In the genomic region with DNA sequence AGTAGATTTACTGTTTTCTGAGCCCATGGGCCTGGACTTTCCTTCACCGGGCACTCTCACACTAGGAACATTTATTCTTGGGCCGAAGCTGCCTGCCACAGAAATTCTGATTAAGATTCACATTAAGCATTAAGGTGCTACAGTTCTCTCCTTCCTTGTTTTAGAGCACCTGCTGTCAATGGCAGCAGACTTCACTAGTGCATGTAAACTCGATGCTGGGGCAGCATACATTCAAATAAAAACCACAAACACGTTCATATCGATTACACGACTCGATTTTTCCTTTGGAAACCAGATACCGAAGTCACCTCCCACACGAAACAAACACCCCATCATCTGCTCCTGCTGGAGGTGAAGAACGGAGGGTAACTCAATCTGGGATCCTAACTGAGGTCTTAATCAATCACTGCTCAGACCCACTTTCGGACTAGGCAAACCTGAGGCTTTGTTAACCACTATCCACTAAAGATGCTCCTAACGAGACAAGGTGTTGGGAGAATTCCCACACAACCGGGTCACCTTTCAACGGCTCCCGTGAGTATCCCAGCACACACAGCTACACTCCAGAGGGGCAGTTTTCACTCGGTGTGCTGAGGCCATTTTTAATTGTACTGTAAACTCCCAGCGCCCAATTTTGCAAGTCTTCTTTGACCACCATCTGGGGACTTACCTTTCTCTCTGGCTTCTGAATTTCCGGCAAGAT, we compare ENCODE assay signal across 8 mouse cellular contexts. TPM values are rescaled to one million over a fixed set of nuclear protein-coding genes. Genes with fewer than 3 reads are reported as not detected.
DNase-seq lines count a peak whose midpoint lies in the region; ATAC-seq and TF ChIP-seq lines count a peak whose summit lies in the region.

No protein-coding gene starts in this region.

- H3K9me3 ChIP-seq in hindbrain, postnatal 0 days (ENCODE audit: low read length) = no peaks in the 10 kb centered on the region

- no peak for TF ChIP-seq CTCF in thymus, adult 2 months (IDR thresholded peaks at IDR 0.05; ENCODE audit: borderline replicate concordance, control insufficient read depth, extremely low read depth, insufficient read depth, low read length, poor library complexity)
- TF ChIP-seq CTCF in hindbrain, postnatal 0 days (IDR thresholded peaks at IDR 0.05; ENCODE audit: low read depth) = no peak

- peak overlapping the region; percentile 40 for H3K27ac ChIP-seq in thymus, adult 2 months (ENCODE audit: control insufficient read depth, insufficient read depth, low read length)
- H3K27ac ChIP-seq in hindbrain, postnatal 0 days = peak overlapping the region; percentile 98; the same call in 1 of the 2 replicates

- H3K79me2 ChIP-seq in myocyte (ENCODE audit: control insufficient read depth, insufficient read depth) = peaks cover 56% of the 10 kb centered on the region

- H3K4me2 ChIP-seq in hindbrain, postnatal 0 days (ENCODE audit: low read depth, low read length) = peak overlapping the region; percentile 96
- H3K4me2 ChIP-seq in myocyte (ENCODE audit: low read depth) = peak overlapping the region; percentile 88

- no peak for TF ChIP-seq POLR2A in thymus, adult 2 months (IDR thresholded peaks at IDR 0.05; ENCODE audit: control insufficient read depth, extremely low read depth, insufficient read depth, low read length, poor library complexity)
- no peak for TF ChIP-seq POLR2A in myocyte (IDR thresholded peaks at IDR 0.05; ENCODE audit: insufficient read length, low read depth)

- H3K36me3 ChIP-seq in thymus, adult 2 months (ENCODE audit: control insufficient read depth, insufficient read depth, low read length) = peaks cover 18% of the 10 kb centered on the region
- H3K36me3 ChIP-seq in hindbrain, postnatal 0 days (ENCODE audit: insufficient read depth, low read length) = peaks cover 30% of the 10 kb centered on the region
- H3K36me3 ChIP-seq in myocyte (ENCODE audit: control insufficient read depth, insufficient read depth) = peaks cover 22% of the 10 kb centered on the region

- peaks cover 17% of the 10 kb centered on the region for H3K4me1 ChIP-seq in thymus, adult 2 months (replicated peaks; ENCODE audit: control insufficient read depth, insufficient read depth, low read length)
- H3K4me1 ChIP-seq in hindbrain, postnatal 0 days (ENCODE audit: insufficient read depth, low read length) = no peaks in the 10 kb centered on the region; the same call in 1 of the 2 replicates

- no peaks in the 10 kb centered on the region for H3K27me3 ChIP-seq in thymus, adult 2 months (ENCODE audit: control insufficient read depth, insufficient read depth, low read length)
- H3K27me3 ChIP-seq in hindbrain, postnatal 0 days (ENCODE audit: insufficient read depth, low read length) = no peaks in the 10 kb centered on the region
- no peaks in the 10 kb centered on the region for H3K27me3 ChIP-seq in myocyte (ENCODE audit: control insufficient read depth, insufficient read depth, insufficient read length)

- 10% methylated on average over 18 of the region's 18 CpGs for whole genome bisulfite sequencing in thymus, adult 2 months
- 16% methylated on average over 18 of the region's 18 CpGs for WGBS in hindbrain, postnatal 0 days

- peak; percentile 11 for DNase-seq in adrenal gland, postnatal 14 days
- DNase-seq in adrenal gland, adult 8-10 months = no peak
- DNase-seq in thymus, adult 2 months = no peak
- DNase-seq in thymus, postnatal 14 days = no peak
- DNase-seq in hindbrain, postnatal 0 days (ENCODE audit: low spot score) = no peak
- DNase-seq in cerebellum, adult 8-10 months = no peak
- DNase-seq in cerebellum, adult 9-11 months = no peak

- peak overlapping the region; percentile 81 for H3ac ChIP-seq in myocyte (ENCODE audit: control insufficient read depth, insufficient read length)

- H3K9ac ChIP-seq in hindbrain, postnatal 0 days (replicated peaks; ENCODE audit: low read length) = peak overlapping the region; percentile 95

- ATAC-seq in hindbrain, postnatal 0 days = no peak

- H3K4me3 ChIP-seq in thymus, adult 2 months (ENCODE audit: control insufficient read depth, insufficient read depth, low read length) = peak overlapping the region; percentile 82
- H3K4me3 ChIP-seq in hindbrain, postnatal 0 days (ENCODE audit: low read length) = peak overlapping the region; percentile 82
- peak overlapping the region; percentile 87 for H3K4me3 ChIP-seq in myocyte

TF ChIP-seq in myocyte, 11 proteins besides CTCF, POLR2A, EP300 and RAD21:
- TF ChIP-seq TCF12 (IDR thresholded peaks at IDR 0.05; ENCODE audit: insufficient read depth, poor library complexity, severe bottlenecking) = no peak
- TF ChIP-seq SRF (IDR thresholded peaks at IDR 0.05; ENCODE audit: control insufficient read depth, insufficient read length, low read depth) = no peak
- TF ChIP-seq TCF3 (IDR thresholded peaks at IDR 0.05; ENCODE audit: insufficient read length, low read depth) = no peak
- TF ChIP-seq MAX (IDR thresholded peaks at IDR 0.05; ENCODE audit: low read depth) = no peak
- no peak for TF ChIP-seq MYOD1 (IDR thresholded peaks at IDR 0.05; ENCODE audit: control insufficient read depth in 1 of 3, insufficient read length in 2 of 3, low read depth in 2 of 3)
- TF ChIP-seq CEBPB (IDR thresholded peaks at IDR 0.05; ENCODE audit: insufficient read depth, poor library complexity, severe bottlenecking) = no peak
- TF ChIP-seq E2F4 (IDR thresholded peaks at IDR 0.05; ENCODE audit: insufficient read depth) = no peak
- no peak for TF ChIP-seq POLR2AphosphoS2 (IDR thresholded peaks at IDR 0.05; ENCODE audit: insufficient read length, low read depth)
- no peak for TF ChIP-seq REST (IDR thresholded peaks at IDR 0.05; ENCODE audit: insufficient read depth, insufficient read length)
- TF ChIP-seq MYOG (IDR thresholded peaks at IDR 0.05; ENCODE audit: control insufficient read depth in 1 of 3, insufficient read depth in 1 of 3, insufficient read length in 2 of 3, low read depth in 2 of 3) = no peak

RNA-seq across cellular contexts. Expression of a gene that starts 0.9 kb away (rescaled TPM):
- 157 and 179 TPM in 2 replicates for total RNA-seq in adrenal gland, postnatal 14 days (2021)
- total RNA-seq in adrenal gland, adult 8-10 months (2022) = 100 to 1,000 TPM; 178 to 239 (median 230) TPM
- 287 and 301 TPM in 2 replicates for polyA plus RNA-seq in thymus, adult 2 months (2012; rRNA removed)
- total RNA-seq in hindbrain, postnatal 0 days (2014; rRNA removed) = 183 and 201 TPM in 2 replicates
- polyA plus RNA-seq in hindbrain, postnatal 0 days (2015; fragmentation: Nextera tagmentation; extraction: Ambion mirVana) = 129 and 133 TPM in 2 replicates
- polyA plus RNA-seq in myocyte (2012; fragmentation: generic; extraction: Trizol) = 106 TPM

RNA-seq across cellular contexts. Expression of a gene that starts 52.6 kb away (rescaled TPM):
- 34.6 and 35.3 TPM in 2 replicates for total RNA-seq in adrenal gland, postnatal 14 days (2021)
- 10 to 100 TPM; 32.4 to 39.5 (median 35.0) TPM for total RNA-seq in adrenal gland, adult 8-10 months (2022)
- 52.1 and 52.2 TPM in 2 replicates for polyA plus RNA-seq in thymus, adult 2 months (2012; rRNA removed)
- total RNA-seq in hindbrain, postnatal 0 days (2014; rRNA removed) = 31.2 and 42.5 TPM in 2 replicates
- polyA plus RNA-seq in hindbrain, postnatal 0 days (2015; fragmentation: Nextera tagmentation; extraction: Ambion mirVana) = 74.0 and 74.6 TPM in 2 replicates
- 58.6 TPM for polyA plus RNA-seq in myocyte (2012; fragmentation: generic; extraction: Trizol)
